Mouse (Mus musculus): ENCODE results near the gene Ccdc85b.
A peak's percentile ranks its signal among the peaks of the same experiment; 100 is the strongest.
"Not testable (repeated sequence)": the region's sequence is repeated elsewhere in the genome, so short reads cannot be mapped to it uniquely, and the experiment has no call there.

Gene Ccdc85b

GRCm38 (mm10) chr19:5457746-5458442 lies at the start of gene Ccdc85b:
Gene Ccdc85b, minus strand, starts transcription at chr19:5457894.
- no peak for DNase-seq

GRCm38 (mm10) chr19:5503687-5504086 lies 46.0 kb upstream of the Ccdc85b start, which contains the start of gene 1700020D05Rik:
Gene 1700020D05Rik, minus strand, starts transcription at chr19:5503787.
- DNase-seq, result no peak

GRCm38 (mm10) chr19:5500330-5500875 lies 42.7 kb upstream of the Ccdc85b start:
- no peak for DNase-seq

GRCm38 (mm10) chr19:5496052-5496370 lies 38.3 kb upstream of the Ccdc85b start:
- DNase-seq, result no peak

GRCm38 (mm10) chr19:5495353-5496051 lies 37.8 kb upstream of the Ccdc85b start:
- DNase-seq, result no peak

GRCm38 (mm10) chr19:5494314-5494713 lies 36.6 kb upstream of the Ccdc85b start:
- DNase-seq, result no peak

- not testable (repeated sequence) for DNase-seq
Measured at GRCm38 (mm10) chr19:5493301-5493721, 35.6 kb upstream of the Ccdc85b start.

- no peak for DNase-seq
Measured at GRCm38 (mm10) chr19:5492641-5493040, 34.9 kb upstream of the Ccdc85b start.

- peak; percentile 84 for DNase-seq
Measured at GRCm38 (mm10) chr19:5490898-5491708, 33.4 kb upstream of the Ccdc85b start.

GRCm38 (mm10) chr19:5490313-5490897 lies 32.7 kb upstream of the Ccdc85b start, which contains the start of gene Cfl1:
Gene Cfl1, plus strand, starts transcription at chr19:5490455.
- peak; percentile 96 for DNase-seq

GRCm38 (mm10) chr19:5489721-5490120 lies 32.0 kb upstream of the Ccdc85b start:
- DNase-seq, result not testable (repeated sequence)

- peak; percentile 99 for DNase-seq
Measured at GRCm38 (mm10) chr19:5488878-5489571, 31.3 kb upstream of the Ccdc85b start.

GRCm38 (mm10) chr19:5487768-5488550 lies 30.3 kb upstream of the Ccdc85b start, which contains the start of gene Mus81:
Gene Mus81, minus strand, starts transcription at chr19:5488402.
- peak; percentile 96 for DNase-seq

- DNase-seq, result no peak
Measured at GRCm38 (mm10) chr19:5486771-5487170, 29.1 kb upstream of the Ccdc85b start.

- no peak for DNase-seq
Measured at GRCm38 (mm10) chr19:5486286-5486685, 28.6 kb upstream of the Ccdc85b start.

GRCm38 (mm10) chr19:5485821-5486220 lies 28.1 kb upstream of the Ccdc85b start:
- no peak for DNase-seq

- DNase-seq, result no peak
Measured at GRCm38 (mm10) chr19:5485371-5485770, 27.7 kb upstream of the Ccdc85b start.

GRCm38 (mm10) chr19:5484496-5484895 lies 26.8 kb upstream of the Ccdc85b start:
- no peak for DNase-seq

- DNase-seq, result no peak
Measured at GRCm38 (mm10) chr19:5483386-5484359, 26.0 kb upstream of the Ccdc85b start.

GRCm38 (mm10) chr19:5481398-5481797 lies 23.7 kb upstream of the Ccdc85b start:
- DNase-seq, result no peak
